Mouse (Mus musculus) embryonic facial prominence, embryonic 14.5 days (tissue): Measurements from ENCODE around the gene Bcl2l12. TPM values are rescaled to one million over a fixed set of nuclear protein-coding genes. Genes with fewer than 3 reads are reported as not detected.

Source experiments
- ATAC-seq: fragments of 200-750 bp; cut with Nextera tagmentation; 2 replicates; pipeline ENCODE4 v1.8.0; 2017; ENCODE audit warnings: low read depth, moderate number of reproducible peaks, moderate TSS enrichment
- DNase-seq: peaks from one replicate; pipeline ENCODE4 v3.0.0-alpha.2; 2015; ENCODE audit warnings: low spot score
- H3K27ac ChIP-seq: fragments of 300-500 bp; sonication (generic); replicated peaks from 2 replicates; pipeline ENCODE4 v1.5.1; 2014; ENCODE audit warnings: low read depth, mild to moderate bottlenecking, low read length, moderate library complexity
- H3K27me3 ChIP-seq: fragments of 300-500 bp; sonication (generic); replicated peaks from 2 replicates; pipeline ENCODE4 v1.6.1; 2014; ENCODE audit warnings: low read length; ENCODE audit not compliant: control insufficient read depth, insufficient read depth
- H3K36me3 ChIP-seq: fragments of 300-500 bp; sonication (generic); 2 replicates; pipeline ENCODE4 v1.6.1; 2014; ENCODE audit warnings: low read length, mixed read lengths; ENCODE audit not compliant: control insufficient read depth, insufficient read depth
- H3K4me1 ChIP-seq: fragments of 300-500 bp; sonication (generic); 2 replicates; pipeline ENCODE4 v1.6.1; 2014; ENCODE audit warnings: antibody characterized with exemption, low read length; ENCODE audit not compliant: control insufficient read depth, insufficient read depth
- H3K4me2 ChIP-seq: fragments of 300-500 bp; sonication (generic); 2 replicates; pipeline ENCODE4 v1.6.1; 2014; ENCODE audit warnings: low read depth, mild to moderate bottlenecking, low read length, moderate library complexity, mixed read lengths
- H3K4me3 ChIP-seq: fragments of 300-500 bp; sonication (generic); 2 replicates; pipeline ENCODE4 v1.5.1; 2014; ENCODE audit warnings: low read depth, mild to moderate bottlenecking, low read length
- H3K9ac ChIP-seq: fragments of 300-500 bp; sonication (generic); 2 replicates; pipeline ENCODE4 v1.6.1; 2014; ENCODE audit warnings: low read depth, mild to moderate bottlenecking, low read length, moderate library complexity, mixed read lengths
- H3K9me3 ChIP-seq: fragments of 300-500 bp; sonication (generic); 2 replicates; pipeline ENCODE4 v1.6.1; 2016; ENCODE audit warnings: low read length; ENCODE audit not compliant: control insufficient read depth
- WGBS: fragments of 180-500 bp; shearing (Covaris S2); extraction: QIAGEN DNeasy Blood & Tissue Kit; methylation state at CpG from one replicate; pipeline ENCODE4 v1.1.7; 2014; 5-methylcytosine and 5-hydroxymethylcytosine counted together
- polyA plus RNA-seq: library from polyadenylated mRNA; unstranded; fragments of >200 nt; fragmentation: Nextera tagmentation; extraction: Ambion mirVana; gene quantifications from 2 replicates; pipeline ENCODE4 v1.2.1, GENCODE M21; 2014

Bcl2l12 gene
- polyA plus RNA-seq, 1 experiment from 2014 or later: 43.2 TPM

- Histone ChIP-seq H3K4me2 (no peak overlapping the region), H3K9me3 (no peaks in the 10 kb centered on the region), H3K9ac (no peak overlapping the region), H3K4me1 (no peaks in the 10 kb centered on the region), H3K27me3 (no peaks in the 10 kb centered on the region), H3K27ac (no peak overlapping the region), H3K36me3 (peaks cover 100% of the 10 kb centered on the region), H3K4me3 (no peak overlapping the region)
- 90% methylated on average over 6 of the region's 6 CpGs for WGBS
- no peak for ATAC-seq
- DNase-seq: no peak
Observed at GRCm38 (mm10) chr7:45005321-45005992, 6.9 kb upstream of the Bcl2l12 start.

DNA sequence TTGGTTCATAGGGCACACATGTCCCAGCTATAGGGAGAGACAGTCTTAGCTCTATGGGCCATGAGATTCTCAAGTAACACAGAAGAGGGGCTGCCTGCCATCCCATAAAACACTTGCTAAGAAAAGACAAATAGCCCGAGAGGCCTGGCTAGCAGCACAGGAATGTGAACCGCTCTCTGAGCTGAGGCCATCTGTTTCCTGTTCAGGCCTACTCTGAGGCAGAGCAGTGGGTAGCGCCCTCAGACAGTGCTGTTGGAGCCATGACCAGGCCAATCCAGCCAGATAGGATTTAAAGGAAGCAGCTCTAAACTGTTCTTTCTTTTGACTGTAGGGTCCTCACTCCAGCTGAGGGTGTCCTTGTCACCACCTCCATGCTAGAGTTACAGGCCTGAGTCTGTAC is 6.0 kb upstream of the Bcl2l12 start:
- 57% methylated on average over 3 of the region's 3 CpGs for WGBS

DNA sequence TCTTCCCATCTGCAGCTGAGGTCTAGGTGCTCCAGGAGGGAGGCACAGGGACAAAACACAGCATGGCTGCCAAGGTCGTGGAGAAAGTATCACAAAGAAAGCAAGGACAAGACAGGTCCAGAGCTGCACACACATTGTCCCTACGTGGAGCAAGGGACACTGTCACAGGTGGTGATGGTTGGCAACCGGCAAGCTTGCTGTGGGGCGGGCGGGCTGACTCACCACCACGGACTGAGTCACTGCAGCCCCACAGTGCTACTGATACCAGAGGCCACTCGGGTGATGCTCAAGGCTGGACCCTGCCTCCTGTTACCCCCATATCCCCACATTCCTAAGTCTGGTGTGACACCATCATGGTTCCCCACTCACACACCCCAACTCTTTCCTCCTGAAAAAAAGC is 3.9 kb upstream of the Bcl2l12 start:
- H3K9ac ChIP-seq: no peak overlapping the region
- H3K4me3 ChIP-seq: no peak overlapping the region
- no peak for ATAC-seq
- H3K9me3 ChIP-seq: no peaks in the 10 kb centered on the region
- no peaks in the 10 kb centered on the region for H3K27me3 ChIP-seq
- no peak overlapping the region for H3K4me2 ChIP-seq
- peaks cover 80% of the 10 kb centered on the region for H3K36me3 ChIP-seq
- peaks cover 8% of the 10 kb centered on the region for H3K4me1 ChIP-seq
- 84% methylated on average over 7 of the region's 7 CpGs for WGBS
- no peak for DNase-seq
- H3K27ac ChIP-seq: no peak overlapping the region

More for the DNA sequence above, 6.0 kb upstream of the Bcl2l12 start:
- Histone ChIP-seq H3K36me3 (peaks cover 100% of the 10 kb centered on the region), H3K4me3 (no peak overlapping the region), H3K27ac (no peak overlapping the region), H3K4me2 (no peak overlapping the region), H3K27me3 (no peaks in the 10 kb centered on the region), H3K4me1 (peaks cover 3% of the 10 kb centered on the region), H3K9me3 (no peaks in the 10 kb centered on the region), H3K9ac (no peak overlapping the region)
- DNase-seq (no peak), ATAC-seq (no peak)

DNA sequence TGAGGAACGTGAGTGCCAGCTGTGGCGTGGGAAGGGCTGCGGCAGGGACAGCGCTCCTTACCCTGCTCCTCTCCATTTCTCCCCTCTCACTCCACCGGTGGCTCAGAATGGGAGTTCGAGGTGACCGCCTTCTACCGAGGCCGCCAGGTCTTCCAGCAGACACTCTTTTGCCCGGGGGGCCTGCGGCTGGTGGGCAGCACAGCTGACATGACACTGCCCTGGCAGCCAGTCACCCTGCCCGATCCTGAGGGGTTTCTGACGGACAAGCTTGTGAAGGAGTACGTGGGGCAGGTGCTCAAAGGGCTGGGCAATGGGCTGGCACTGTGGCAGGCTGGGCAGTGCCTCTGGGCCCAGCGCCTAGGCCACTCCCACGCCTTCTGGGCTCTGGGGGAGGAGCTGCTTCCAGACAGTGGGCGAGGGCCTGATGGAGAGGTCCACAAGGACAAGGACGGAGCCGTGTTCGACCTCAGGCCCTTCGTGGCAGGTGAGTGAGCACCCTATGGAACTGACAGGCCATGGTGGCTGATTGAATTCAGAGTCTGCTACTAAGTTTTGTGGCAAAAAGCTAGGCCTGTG is 2.1 kb upstream of the Bcl2l12 start:
- H3K36me3 ChIP-seq: peaks cover 67% of the 10 kb centered on the region
- DNase-seq (no peak), ATAC-seq (no peak)
- H3K4me2 ChIP-seq: no peak overlapping the region
- H3K27me3 ChIP-seq: no peaks in the 10 kb centered on the region
- H3K4me1 ChIP-seq: peaks cover 11% of the 10 kb centered on the region
- 83% methylated on average over 20 of the region's 21 CpGs for WGBS
- H3K4me3 ChIP-seq: no peak overlapping the region
- no peak overlapping the region for H3K9ac ChIP-seq
- H3K27ac ChIP-seq: no peak overlapping the region; the same call in 1 of the 2 replicates
- H3K9me3 ChIP-seq: no peaks in the 10 kb centered on the region

DNA sequence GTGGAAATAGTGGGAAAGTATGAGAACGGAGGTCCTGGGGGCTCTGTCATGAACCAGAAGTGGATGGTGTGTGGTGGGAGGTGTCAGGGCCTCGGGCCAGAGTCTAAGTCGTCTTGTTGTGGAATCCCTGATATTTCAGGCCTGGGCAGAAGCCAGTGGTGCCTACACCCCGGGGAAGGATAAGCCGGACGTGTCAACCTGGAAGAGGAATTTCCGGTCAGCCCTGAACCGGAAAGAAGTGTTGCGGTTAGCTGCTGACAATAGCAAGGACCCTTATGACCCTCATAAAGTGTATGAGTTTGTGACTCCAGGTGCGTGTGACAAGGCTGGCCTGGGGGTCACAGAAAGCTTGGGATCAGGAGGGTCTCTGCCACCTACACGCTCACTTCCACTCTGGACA is 1.2 kb upstream of the Bcl2l12 start:
- no peak for DNase-seq
- ATAC-seq: no peak
- H3K4me1 ChIP-seq: peaks cover 11% of the 10 kb centered on the region
- WGBS: 73% methylated on average over 11 of the region's 11 CpGs
- peaks cover 67% of the 10 kb centered on the region for H3K36me3 ChIP-seq
- H3K27me3 ChIP-seq: no peaks in the 10 kb centered on the region
- H3K9ac ChIP-seq: peak overlapping the region; percentile 39; the same call in 1 of the 2 replicates
- no peak overlapping the region for H3K4me3 ChIP-seq
- peak overlapping the region; percentile 95 for H3K4me2 ChIP-seq
- H3K9me3 ChIP-seq: no peaks in the 10 kb centered on the region
- no peak overlapping the region for H3K27ac ChIP-seq

DNA sequence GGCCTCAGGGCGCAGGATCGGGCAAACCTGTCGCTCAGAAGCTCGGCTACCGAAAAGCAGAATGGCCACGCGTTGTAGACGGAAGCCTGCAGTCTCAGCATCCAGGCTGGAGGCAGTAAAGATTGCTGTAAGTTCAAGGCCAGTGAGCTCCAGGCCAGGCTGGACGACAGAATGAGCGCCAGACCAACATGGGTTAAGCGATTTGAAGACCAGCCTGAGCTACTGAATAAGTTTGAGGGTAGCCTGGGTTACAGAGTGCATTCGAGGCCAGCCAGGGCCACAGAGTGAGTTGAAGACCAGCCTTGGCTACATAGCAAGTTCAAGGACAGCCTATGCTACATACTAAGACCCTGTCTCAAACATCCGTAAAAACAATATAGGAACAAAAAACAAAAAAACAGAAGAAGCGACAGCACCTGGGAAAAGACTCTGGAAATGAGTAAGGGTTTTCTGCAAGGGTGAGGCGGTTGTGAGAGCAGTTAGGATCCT is 528 bp downstream of the Bcl2l12 start:
- Histone ChIP-seq H3K4me3 (peak overlapping the region; percentile 63), H3K27me3 (no peaks in the 10 kb centered on the region), H3K4me2 (peak overlapping the region; percentile 95), H3K9me3 (no peaks in the 10 kb centered on the region), H3K9ac (peak overlapping the region; percentile 87), H3K36me3 (peaks cover 66% of the 10 kb centered on the region), H3K27ac (peak overlapping the region; percentile 90), H3K4me1 (peaks cover 11% of the 10 kb centered on the region)
- ATAC-seq (0 out of 2 replicates have a peak, but pooled peaks have one; percentile 0), DNase-seq (no peak)
- WGBS: 1% methylated on average over 15 of the region's 15 CpGs

DNA sequence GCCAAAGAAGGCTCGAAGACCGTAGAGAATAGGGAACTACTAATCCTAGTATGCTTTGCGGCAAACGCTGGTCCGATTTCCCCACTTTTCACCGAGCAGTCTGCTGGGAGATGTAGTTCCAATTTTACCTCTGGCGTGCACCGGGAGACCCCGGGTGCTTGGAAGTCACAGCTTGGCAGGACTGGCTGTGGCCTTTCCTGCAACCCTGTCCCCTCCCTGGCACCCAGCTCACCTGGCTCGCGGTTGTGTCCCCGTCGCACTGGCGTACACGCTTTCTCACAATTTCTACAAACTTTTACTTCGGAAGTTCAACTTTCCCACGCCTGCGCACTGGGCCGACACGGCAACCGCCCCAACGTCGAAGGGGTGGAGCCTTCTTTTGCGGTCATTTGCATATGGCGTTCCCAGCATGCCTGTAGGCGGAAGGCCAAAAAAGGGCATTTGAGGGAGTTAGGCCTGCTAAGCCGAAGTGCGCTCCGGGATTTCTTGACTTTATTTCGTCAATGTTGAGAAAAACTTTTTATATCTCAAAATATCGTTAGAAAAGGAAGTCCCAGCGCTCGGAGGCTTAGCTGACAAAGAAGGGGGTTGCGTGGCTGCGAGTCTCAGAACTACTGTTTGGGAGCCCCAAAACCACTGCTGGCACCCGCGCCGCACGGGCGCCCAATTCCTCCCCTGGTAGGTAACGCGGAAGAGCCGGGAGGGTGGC is 1.1 kb downstream of the Bcl2l12 start, which contains the start of gene Irf3:
TSS of gene Irf3 (plus strand) at position 418 of the 709 bp plus-strand sequence.
- H3K9me3 ChIP-seq: no peaks in the 10 kb centered on the region
- H3K4me3 ChIP-seq: peak within 1 kb of the TSS; percentile 63
- H3K9ac ChIP-seq: peak within 1 kb of the TSS; percentile 87
- DNase-seq (peak; percentile 99), ATAC-seq (peak; percentile 93)
- WGBS: 0% methylated on average over 41 of the region's 43 CpGs
- peaks cover 66% of the 10 kb centered on the region for H3K36me3 ChIP-seq
- peak within 1 kb of the TSS; percentile 95 for H3K4me2 ChIP-seq
- H3K27ac ChIP-seq: peak within 1 kb of the TSS; percentile 90
- H3K27me3 ChIP-seq: no peaks in the 10 kb centered on the region
- peaks cover 11% of the 10 kb centered on the region for H3K4me1 ChIP-seq

GRCm38 (mm10) chr7:44996672-44997071 is 1.8 kb downstream of the Bcl2l12 start:
- peak overlapping the region; percentile 90 for H3K27ac ChIP-seq
- H3K27me3 ChIP-seq: no peaks in the 10 kb centered on the region
- ATAC-seq (no peak), DNase-seq (no peak)
- peak overlapping the region; percentile 63 for H3K4me3 ChIP-seq
- H3K9me3 ChIP-seq: no peaks in the 10 kb centered on the region
- H3K4me2 ChIP-seq: peak overlapping the region; percentile 95
- H3K4me1 ChIP-seq: peaks cover 11% of the 10 kb centered on the region
- H3K36me3 ChIP-seq: peaks cover 66% of the 10 kb centered on the region
- WGBS: 17% methylated on average over 10 of the region's 10 CpGs
- H3K9ac ChIP-seq: peak overlapping the region; percentile 87
